Mouse (Mus musculus) forebrain, embryonic 11.5 days (tissue): ENCODE measurements around the gene Stxbp5l. TPM values are rescaled to one million over a fixed set of nuclear protein-coding genes. Genes with fewer than 3 reads are reported as not detected.
"Not testable (repeated sequence)": the region's sequence is repeated elsewhere in the genome, so short reads cannot be mapped to it uniquely, and the experiment has no call there.

Experiments
- ATAC-seq: fragments of 200-750 bp; cut with Nextera tagmentation; replicated peaks from 2 replicates; pipeline ENCODE4 v1.8.0; 2017; ENCODE audit warnings: moderate TSS enrichment; ENCODE audit not compliant: low FRiP score
- DNase-seq: peaks from one replicate; pipeline ENCODE4 v3.0.0-alpha.2; 2017; ENCODE audit warnings: low spot score
- H3K27ac ChIP-seq: fragments of 300-500 bp; sonication (generic); 2 replicates; pipeline ENCODE4 v1.5.1; 2014; ENCODE audit warnings: low read depth, low read length
- H3K27me3 ChIP-seq: fragments of 300-500 bp; sonication (generic); 2 replicates; pipeline ENCODE4 v1.6.1; 2014; ENCODE audit warnings: mild to moderate bottlenecking, low read length, mixed read lengths; ENCODE audit not compliant: control insufficient read depth, insufficient read depth
- H3K36me3 ChIP-seq: fragments of 300-500 bp; sonication (generic); 2 replicates; pipeline ENCODE4 v1.6.1; 2014; ENCODE audit warnings: mild to moderate bottlenecking, low read length, moderate library complexity, mixed read lengths; ENCODE audit not compliant: control insufficient read depth, insufficient read depth
- H3K4me1 ChIP-seq: fragments of 300-500 bp; sonication (generic); replicated peaks from 2 replicates; pipeline ENCODE4 v1.6.1; 2014; ENCODE audit warnings: low read length, mixed read lengths; ENCODE audit not compliant: control insufficient read depth, insufficient read depth
- H3K4me2 ChIP-seq: fragments of 300-500 bp; sonication (generic); 2 replicates; pipeline ENCODE4 v1.6.1; 2014; ENCODE audit warnings: low read depth, mild to moderate bottlenecking, low read length, moderate library complexity, mixed read lengths; ENCODE audit not compliant: severe bottlenecking
- H3K4me3 ChIP-seq: fragments of 300-500 bp; sonication (generic); 2 replicates; pipeline ENCODE4 v1.5.1; 2014; ENCODE audit warnings: low read depth, low read length
- H3K9ac ChIP-seq: fragments of 300-500 bp; sonication (generic); 2 replicates; pipeline ENCODE4 v1.6.1; 2014; ENCODE audit warnings: low read length
- H3K9me3 ChIP-seq: fragments of 300-500 bp; sonication (generic); 2 replicates; pipeline ENCODE4 v1.6.1; 2016; ENCODE audit warnings: low read length, mixed read lengths; ENCODE audit not compliant: control insufficient read depth
- WGBS: fragments of 180-500 bp; shearing (Covaris S2); extraction: QIAGEN DNeasy Blood & Tissue Kit; methylation state at CpG from one replicate; pipeline ENCODE4 v1.1.7; 2014; 5-methylcytosine and 5-hydroxymethylcytosine counted together
- polyA plus RNA-seq: library from polyadenylated mRNA; unstranded; fragments of >200 nt; fragmentation: Nextera tagmentation; extraction: Ambion mirVana; gene quantifications from 2 replicates; pipeline ENCODE4 v1.2.1, GENCODE M21; 2014

Stxbp5l gene
- polyA plus RNA-seq, 1 experiment from 2014 or later: 3.1 TPM

- not testable (repeated sequence) for H3K9ac ChIP-seq, ATAC-seq, H3K27me3 ChIP-seq, H3K4me3 ChIP-seq, DNase-seq, H3K27ac ChIP-seq, H3K4me2 ChIP-seq, H3K9me3 ChIP-seq, H3K36me3 ChIP-seq, H3K4me1 ChIP-seq
Observed at GRCm38 (mm10) chr16:37341446-37341845, 43.3 kb downstream of the Stxbp5l start.

DNA sequence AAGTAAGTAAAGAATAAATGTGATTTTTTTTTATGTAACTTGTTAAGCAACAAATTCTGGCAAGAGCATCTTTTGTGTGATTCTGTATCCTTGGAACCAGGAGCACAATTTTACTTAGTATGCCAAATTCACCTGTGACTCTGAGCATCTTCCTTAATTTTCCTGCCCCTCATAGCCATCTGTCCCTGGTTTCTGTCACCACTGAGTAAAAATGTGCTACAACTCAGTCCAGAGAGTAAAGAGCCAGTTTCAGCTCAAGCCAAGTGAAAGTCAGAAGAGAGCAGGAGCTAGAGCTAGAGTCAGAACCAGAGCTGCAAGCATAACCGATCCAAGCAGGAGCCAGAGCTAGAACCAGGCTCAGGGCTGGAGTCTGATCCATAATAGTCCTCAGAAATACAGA, 46.6 kb downstream of the Stxbp5l start:
- Histone ChIP-seq H3K27ac (no peak overlapping the region), H3K27me3 (no peaks in the 10 kb centered on the region), H3K36me3 (no peaks in the 10 kb centered on the region), H3K9me3 (no peaks in the 10 kb centered on the region), H3K4me1 (no peaks in the 10 kb centered on the region), H3K9ac (no peak overlapping the region), H3K4me3 (no peak overlapping the region), H3K4me2 (no peak overlapping the region)
- 91% methylated on average over 1 of the region's 1 CpGs for WGBS
- ATAC-seq (no peak), DNase-seq (no peak)

DNA sequence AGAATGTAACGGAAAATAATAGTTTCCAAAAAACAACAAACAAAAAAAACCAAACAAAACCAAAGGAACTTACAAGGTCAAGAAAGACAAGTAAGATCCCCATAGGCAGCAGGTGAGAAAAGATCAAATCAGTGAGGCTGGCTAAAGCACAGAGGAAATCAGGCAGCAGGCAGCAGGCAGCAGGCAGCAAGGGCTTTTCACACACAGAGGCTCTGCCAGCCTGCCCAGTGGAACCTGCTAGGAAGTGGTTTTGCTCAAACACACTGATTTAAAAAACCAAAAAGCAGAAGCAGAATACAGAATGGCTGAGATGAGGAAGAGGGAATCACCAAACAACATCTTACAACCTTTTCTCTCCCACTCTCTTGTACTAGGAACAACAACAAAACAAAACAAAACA, 47.2 kb downstream of the Stxbp5l start:
- Histone ChIP-seq H3K4me3 (no peak overlapping the region), H3K4me2 (no peak overlapping the region), H3K9ac (no peak overlapping the region), H3K27me3 (no peaks in the 10 kb centered on the region), H3K36me3 (no peaks in the 10 kb centered on the region), H3K4me1 (no peaks in the 10 kb centered on the region), H3K27ac (no peak overlapping the region), H3K9me3 (no peaks in the 10 kb centered on the region)
- ATAC-seq (no peak), DNase-seq (no peak)
- 86% methylated on average over 1 of the region's 1 CpGs for WGBS

- WGBS: 94% methylated on average over 1 of the region's 1 CpGs
- Histone ChIP-seq H3K9me3 (no peaks in the 10 kb centered on the region), H3K27ac (no peak overlapping the region), H3K9ac (no peak overlapping the region), H3K27me3 (no peaks in the 10 kb centered on the region), H3K4me3 (no peak overlapping the region), H3K4me2 (no peak overlapping the region), H3K4me1 (no peaks in the 10 kb centered on the region), H3K36me3 (no peaks in the 10 kb centered on the region)
- ATAC-seq (no peak), DNase-seq (no peak)
Observed at GRCm38 (mm10) chr16:37304441-37304840, 80.3 kb downstream of the Stxbp5l start.

DNA sequence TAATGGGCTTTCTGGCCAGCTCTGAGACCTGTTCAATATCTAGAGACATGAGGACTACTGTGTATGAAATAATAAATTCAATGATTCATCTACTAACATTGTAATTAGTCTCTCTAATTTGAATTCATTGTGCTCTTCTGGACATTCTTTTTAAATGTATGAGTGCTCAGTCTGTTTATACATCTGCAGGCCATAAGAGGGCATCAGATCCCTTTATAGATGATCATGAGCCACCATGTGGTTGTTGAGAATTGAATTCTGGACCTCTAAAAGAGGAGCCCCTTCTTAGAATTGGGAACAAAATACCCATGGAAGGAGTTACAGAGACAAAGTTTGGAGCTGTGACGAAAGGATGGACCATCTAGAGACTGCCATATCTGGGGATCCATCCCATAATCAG, 92.2 kb downstream of the Stxbp5l start:
- Histone ChIP-seq H3K4me1 (no peaks in the 10 kb centered on the region), H3K4me3 (no peak overlapping the region), H3K9ac (no peak overlapping the region), H3K27me3 (no peaks in the 10 kb centered on the region), H3K4me2 (no peak overlapping the region), H3K27ac (no peak overlapping the region), H3K9me3 (no peaks in the 10 kb centered on the region), H3K36me3 (no peaks in the 10 kb centered on the region)
- DNase-seq (no peak), ATAC-seq (no peak)
- 91% methylated on average over 1 of the region's 1 CpGs for WGBS

DNA sequence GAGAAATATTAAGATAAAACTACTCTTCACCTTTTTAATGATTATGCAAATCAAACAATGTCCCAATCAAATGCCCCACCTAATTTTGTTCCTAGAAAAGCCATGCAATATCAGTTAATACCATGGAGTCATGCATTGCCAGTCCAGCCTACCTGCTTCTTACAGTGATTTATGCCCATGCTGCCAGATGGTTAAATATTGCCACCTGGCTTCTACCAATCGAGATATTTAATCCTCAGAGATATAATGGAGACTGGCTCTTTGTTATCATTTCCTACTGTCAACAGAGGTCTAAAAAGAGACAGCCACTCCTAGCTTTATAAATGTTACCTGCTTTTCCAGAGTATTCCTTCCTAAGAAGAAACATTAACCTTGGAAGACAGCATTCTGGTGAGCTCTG, 104.6 kb downstream of the Stxbp5l start:
- 71% methylated on average over 1 of the region's 1 CpGs for WGBS
- Histone ChIP-seq H3K4me1 (no peaks in the 10 kb centered on the region), H3K36me3 (no peaks in the 10 kb centered on the region), H3K9me3 (no peaks in the 10 kb centered on the region), H3K4me3 (no peak overlapping the region), H3K9ac (no peak overlapping the region), H3K27ac (no peak overlapping the region), H3K4me2 (no peak overlapping the region), H3K27me3 (no peaks in the 10 kb centered on the region)
- no peak for ATAC-seq
- DNase-seq: no peak

DNA sequence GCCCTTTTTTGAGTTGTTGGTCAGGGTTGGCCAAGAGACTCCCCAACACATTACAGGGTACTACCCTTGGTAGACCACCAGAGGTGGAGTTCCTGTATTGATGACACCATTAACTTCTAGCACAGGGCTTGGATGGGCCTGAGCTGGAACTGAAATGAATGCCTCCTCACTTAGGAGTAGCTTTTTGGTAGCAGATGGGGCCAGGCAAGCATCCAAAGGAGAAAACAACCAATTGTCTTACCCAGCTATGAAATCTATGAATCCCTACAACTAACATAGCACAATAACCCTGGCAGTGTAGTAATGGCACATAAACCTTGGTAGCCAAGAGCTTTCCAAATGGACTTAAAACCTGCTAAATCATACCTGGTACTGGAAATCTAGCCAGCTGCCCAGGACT, 111.1 kb downstream of the Stxbp5l start:
- Histone ChIP-seq H3K4me1 (no peaks in the 10 kb centered on the region), H3K9me3 (no peaks in the 10 kb centered on the region), H3K4me2 (no peak overlapping the region), H3K9ac (no peak overlapping the region), H3K27ac (no peak overlapping the region), H3K4me3 (no peak overlapping the region), H3K36me3 (no peaks in the 10 kb centered on the region), H3K27me3 (no peaks in the 10 kb centered on the region)
- no peak for ATAC-seq
- DNase-seq: no peak

DNA sequence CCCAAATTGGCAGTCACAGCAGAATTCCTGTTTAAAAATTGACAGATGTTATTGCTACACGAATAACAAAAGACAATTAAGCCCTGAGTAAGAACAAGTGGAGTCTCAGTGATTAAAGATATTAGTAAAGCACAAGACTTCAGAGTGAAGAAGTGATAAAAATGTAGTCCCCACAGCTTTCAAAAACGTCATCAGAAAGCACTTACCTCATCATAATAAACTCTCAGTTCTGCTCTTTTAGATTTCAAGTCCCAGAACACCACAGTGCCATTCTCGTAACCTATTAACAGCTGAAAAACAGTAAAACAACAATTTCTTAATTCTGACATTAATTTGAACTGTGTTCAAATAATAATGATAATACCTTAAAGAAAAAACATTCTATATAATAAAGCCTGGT, 123.1 kb downstream of the Stxbp5l start:
- ATAC-seq (no peak), DNase-seq (no peak)
- Histone ChIP-seq H3K36me3 (no peaks in the 10 kb centered on the region), H3K4me2 (no peak overlapping the region), H3K27me3 (no peaks in the 10 kb centered on the region), H3K9me3 (no peaks in the 10 kb centered on the region), H3K9ac (no peak overlapping the region), H3K4me1 (no peaks in the 10 kb centered on the region), H3K4me3 (no peak overlapping the region), H3K27ac (no peak overlapping the region)
- WGBS: 75% methylated on average over 3 of the region's 3 CpGs

GRCm38 (mm10) chr16:37219151-37219550, 165.6 kb downstream of the Stxbp5l start:
- H3K4me2 ChIP-seq: no peak overlapping the region
- ATAC-seq: no peak
- DNase-seq: no peak
- H3K9ac ChIP-seq: no peak overlapping the region
- H3K36me3 ChIP-seq: no peaks in the 10 kb centered on the region
- no peaks in the 10 kb centered on the region for H3K27me3 ChIP-seq
- H3K4me3 ChIP-seq: no peak overlapping the region
- 88% methylated on average over 1 of the region's 1 CpGs for WGBS
- H3K9me3 ChIP-seq: no peaks in the 10 kb centered on the region
- H3K27ac ChIP-seq: no peak overlapping the region
- H3K4me1 ChIP-seq: no peaks in the 10 kb centered on the region
